Mouse (Mus musculus): ENCODE results near the gene Ndc1.
A peak's percentile ranks its signal among the peaks of the same experiment; 100 is the strongest.
"Not testable (repeated sequence)": the region's sequence is repeated elsewhere in the genome, so short reads cannot be mapped to it uniquely, and the experiment has no call there.

Ndc1 gene

DNA sequence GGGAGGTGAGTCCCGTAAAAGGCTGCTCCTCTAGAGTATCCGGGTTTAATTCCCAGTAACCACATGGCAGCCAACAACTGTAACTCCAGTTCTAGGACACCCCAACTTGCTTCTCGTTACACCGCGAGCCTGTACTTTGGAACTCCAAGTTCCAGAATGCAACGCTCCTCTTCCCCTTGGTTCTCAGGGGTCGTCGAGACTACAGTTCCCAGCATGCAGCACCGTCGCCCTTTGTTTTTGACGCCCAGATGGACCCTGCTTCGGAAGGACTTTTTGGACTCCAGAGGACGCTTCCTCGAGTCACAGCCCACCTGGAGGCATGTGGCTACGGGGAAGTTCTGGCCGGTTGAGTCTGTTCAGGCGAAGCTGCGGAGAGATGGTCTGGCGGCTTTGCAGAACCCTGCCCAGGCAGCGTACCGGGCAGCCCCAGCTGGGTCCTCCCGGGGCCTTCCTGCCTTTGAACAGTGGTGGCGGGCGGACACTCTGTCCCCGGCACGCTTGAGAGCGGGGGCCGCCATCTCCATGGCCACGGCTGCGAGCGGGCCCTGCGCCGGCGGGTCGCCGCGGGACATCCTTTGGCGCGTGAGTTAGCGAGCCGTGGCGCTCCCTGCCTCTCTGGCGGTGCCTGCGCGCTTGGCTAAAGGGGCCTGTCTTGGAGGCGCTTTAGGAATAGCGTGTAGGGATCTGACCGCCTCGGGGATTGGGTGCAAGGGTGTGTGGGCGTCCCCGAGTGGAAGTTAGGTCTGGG is at the start of gene Ndc1:
Ndc1 (plus strand) TSS at position 218 of the 748 bp plus-strand sequence.
- DNase-seq: peak; percentile 85

DNA sequence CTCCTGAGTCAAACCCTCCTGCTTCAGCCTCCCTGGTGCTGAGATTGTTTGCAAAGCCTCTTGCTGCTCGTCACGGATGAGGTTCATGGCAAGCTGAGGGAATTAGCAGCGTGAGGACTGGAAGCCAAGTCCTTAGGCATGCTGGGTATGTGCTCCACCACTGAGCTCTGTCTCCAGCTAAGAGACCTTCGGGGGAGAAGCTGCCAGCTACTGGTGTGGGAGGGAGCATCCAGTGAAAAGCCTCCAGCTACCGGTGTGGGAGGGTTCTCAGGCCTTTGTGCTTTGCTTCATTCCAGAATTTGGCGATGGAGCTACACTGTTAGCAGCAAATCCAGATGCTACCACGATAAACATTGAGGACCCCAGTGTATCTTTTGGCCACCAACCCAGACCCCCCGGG is 48.9 kb upstream of the Ndc1 start:
- no peak for DNase-seq

DNA sequence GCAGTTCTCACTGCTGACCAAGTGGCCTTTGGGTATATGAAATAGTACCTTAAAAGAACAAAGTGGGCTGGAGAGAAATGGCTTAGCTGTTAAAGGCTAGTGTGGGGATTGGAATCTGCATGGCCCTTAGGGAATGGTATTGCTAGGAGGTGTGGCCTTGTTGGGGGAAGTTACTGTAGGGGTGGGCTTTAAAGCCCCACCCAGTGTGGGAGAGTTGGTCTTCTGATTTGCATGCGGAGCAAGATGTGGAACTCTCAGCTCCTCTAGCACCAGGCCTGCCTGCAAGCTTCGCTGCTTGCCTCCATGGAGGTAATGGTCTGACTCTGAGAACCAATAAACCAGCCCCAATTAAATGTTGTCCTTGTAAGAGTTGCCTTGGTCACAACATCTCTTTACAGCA is 46.5 kb upstream of the Ndc1 start:
- DNase-seq: no peak

DNA sequence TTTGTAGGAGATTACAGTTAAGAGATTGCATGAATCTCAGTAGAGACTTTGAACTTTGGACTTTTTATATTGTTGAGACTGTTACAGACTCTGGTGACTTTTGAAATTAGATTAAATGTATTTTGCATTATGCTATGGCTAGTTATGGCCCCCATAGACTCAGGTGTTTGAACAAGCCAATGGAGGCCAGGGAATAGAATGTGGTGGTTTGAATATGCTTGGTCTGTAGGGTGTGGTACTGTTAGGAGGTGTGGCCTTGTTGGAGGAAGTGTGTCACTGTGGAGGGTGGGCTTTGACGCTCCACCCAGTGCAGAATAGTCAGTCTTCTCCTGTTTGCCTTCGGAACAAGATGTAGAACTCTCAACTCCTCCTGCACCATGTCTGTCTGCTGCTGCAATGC is 44.5 kb upstream of the Ndc1 start:
- no peak for DNase-seq

DNA sequence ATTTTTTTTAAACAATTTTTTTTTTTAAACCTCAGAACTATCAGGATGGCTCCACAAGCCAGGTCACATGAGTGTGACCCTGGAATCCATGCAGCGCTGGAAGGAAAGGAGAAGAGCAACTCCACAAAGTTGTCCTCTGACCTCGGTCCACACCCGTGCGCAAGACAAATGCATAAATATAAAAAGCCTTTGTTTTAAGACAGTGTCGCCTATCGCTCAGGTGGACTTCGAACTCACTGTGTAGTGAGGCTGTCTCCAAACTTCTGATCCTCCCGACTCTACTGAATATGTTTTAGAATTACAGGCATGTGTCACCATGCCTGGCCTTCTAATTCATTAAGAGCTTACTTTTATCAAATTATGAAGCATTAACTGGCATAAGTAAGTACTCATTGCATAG is 39.1 kb upstream of the Ndc1 start:
- DNase-seq: no peak

DNA sequence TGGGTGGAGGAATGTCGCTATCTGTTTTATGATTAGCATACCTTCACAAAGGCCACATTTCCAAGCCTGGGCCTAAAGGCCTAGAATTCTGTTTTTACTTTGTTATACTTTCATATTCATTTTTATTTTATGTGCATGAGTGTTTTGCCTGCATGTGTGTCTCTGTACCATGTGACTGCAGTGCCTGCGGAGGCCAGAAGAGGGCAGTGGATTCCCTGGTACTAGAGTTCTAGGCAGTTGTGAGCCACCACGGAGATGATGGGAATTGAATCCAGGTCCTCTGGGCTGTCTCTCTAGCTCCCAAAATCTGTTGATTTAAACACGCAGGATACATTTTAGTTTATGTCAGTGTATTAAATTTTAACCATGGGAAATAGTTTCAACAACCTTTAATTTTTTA is 34.1 kb upstream of the Ndc1 start:
- DNase-seq: peak; percentile 26

DNA sequence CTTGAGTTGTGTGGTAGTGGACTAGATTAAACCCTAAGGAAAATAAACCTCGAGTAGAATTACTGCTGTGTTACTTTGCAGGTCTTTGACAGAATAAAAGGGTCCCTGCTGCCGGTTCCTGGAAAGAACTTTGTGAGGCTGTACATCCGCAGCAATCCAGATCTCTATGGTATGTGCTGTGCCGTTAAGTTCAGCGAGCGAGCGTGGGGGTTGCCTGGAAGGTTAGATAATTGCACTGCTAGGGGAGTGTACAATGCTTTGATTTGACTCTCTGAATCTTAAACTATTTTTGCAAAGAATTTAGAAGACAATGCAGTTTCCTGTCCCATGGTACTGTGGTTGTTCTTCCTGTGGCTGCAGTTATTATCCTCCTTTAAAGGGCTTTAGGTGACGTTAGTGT is 31.2 kb upstream of the Ndc1 start:
- no peak for DNase-seq

DNA sequence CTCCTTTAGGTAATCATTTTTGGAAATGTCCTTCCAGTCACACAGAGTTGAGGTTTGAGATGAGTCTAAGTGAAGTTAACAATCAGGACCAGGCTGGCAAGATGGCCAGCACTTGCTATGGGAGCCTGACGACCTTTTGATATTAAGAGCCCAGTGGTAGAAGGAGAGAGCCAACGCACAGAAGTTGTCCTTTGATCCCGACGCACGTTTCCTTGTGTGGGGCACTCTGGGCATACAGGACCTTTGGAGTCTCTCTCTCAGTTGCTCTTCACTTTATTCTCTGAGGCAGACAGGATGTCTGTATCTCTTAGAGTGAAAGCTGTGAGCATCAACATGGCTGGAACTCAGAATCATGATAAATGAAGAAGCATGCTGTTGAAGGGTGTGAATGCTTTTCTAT is 30.1 kb upstream of the Ndc1 start:
- DNase-seq: no peak

DNA sequence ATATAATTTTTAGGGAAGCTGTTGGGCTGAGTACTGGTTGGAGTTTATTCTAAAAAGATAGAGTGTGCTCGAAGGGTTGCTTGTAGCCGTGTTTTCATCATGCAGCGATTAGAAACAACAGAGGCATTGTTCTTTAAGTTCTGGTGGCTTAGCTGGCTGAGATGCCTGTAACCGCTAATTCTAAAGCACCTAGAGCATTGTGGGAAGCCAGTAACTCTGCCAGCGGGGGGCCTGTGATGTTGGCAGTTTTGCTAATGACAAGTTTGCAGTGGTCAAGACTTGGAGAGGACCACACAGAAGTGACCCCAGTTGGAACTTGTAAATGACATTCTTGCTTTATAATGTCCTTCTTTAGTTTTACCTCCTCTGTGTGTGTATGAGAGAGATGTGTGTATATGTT is 26.2 kb upstream of the Ndc1 start:
- no peak for DNase-seq

DNA sequence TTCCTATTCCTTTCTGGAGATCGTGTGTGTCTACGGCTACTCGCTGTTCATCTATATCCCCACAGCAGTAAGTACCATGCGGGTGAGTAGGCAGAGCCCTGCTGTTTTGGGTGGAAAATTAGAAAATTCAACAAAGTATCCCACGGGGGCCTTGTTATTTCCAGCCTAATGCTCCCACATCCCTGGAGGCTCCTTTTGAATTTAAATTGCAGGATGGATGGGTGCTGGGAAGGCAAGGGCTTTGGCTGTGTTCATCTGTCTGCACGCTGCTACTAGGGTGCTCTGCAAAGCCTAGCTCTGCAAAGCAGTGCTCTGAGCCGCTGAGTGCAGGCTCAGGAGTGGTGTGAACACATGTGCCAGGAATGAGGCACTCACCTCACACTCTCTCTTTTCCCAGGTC is 23.0 kb upstream of the Ndc1 start:
- no peak for DNase-seq

DNA sequence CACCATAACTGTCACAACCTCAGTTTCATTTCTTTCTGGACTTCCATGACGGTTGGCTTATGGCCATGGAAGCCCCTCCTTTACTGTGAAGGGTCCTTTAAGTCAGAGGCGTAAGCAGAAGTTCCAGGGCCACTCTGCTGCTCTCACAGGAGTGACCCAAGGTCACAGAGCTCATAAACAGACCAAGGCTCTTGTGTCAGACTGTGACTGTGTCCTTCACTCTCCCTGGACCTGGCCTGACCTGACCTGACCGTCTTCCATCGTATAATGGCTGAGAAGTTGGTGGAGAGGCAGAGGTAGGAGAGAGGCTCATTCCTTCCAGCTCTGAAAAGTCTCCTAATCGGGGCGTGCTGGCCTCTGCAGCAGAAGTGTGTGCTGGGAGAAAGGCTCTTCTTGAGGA is 20.4 kb upstream of the Ndc1 start:
- DNase-seq: no peak

DNA sequence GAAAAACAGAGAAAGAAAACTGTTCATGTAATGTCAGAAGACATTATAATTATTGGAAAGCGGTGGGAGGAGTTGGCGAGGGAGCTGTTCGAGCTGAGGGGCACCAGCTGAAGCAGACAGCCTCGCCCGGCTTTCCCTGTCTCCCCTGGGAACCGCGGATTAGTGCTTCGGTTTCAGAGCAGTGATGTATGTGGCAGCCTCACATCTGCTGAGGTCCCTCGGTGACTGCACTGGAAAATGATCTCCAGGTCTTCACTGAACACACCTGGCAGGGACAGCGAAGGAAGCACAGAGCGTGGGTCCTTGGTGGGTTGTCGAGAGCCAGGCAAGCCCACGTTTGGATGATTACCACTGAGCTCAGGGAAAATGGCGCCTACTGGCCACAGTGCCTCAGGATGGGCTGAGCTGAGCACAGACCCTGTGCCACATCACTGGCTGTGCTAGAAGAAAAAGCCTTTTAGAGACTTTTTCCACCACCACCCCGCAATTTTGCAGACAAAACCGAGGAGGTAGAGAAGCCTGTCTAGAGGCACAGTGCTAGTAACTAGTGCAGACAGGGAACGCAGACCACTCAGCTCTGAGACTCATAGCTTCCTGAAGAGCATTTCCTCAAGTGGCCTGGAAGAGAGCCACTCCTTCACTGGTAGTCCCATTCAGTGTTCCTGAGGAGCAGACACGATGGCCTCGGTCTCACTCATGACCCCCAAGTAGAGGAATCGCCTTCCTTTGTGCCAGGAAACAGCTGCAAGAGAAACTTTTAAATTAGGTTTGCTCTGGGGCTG is 18.9 kb upstream of the Ndc1 start:
- no peak for DNase-seq

DNA sequence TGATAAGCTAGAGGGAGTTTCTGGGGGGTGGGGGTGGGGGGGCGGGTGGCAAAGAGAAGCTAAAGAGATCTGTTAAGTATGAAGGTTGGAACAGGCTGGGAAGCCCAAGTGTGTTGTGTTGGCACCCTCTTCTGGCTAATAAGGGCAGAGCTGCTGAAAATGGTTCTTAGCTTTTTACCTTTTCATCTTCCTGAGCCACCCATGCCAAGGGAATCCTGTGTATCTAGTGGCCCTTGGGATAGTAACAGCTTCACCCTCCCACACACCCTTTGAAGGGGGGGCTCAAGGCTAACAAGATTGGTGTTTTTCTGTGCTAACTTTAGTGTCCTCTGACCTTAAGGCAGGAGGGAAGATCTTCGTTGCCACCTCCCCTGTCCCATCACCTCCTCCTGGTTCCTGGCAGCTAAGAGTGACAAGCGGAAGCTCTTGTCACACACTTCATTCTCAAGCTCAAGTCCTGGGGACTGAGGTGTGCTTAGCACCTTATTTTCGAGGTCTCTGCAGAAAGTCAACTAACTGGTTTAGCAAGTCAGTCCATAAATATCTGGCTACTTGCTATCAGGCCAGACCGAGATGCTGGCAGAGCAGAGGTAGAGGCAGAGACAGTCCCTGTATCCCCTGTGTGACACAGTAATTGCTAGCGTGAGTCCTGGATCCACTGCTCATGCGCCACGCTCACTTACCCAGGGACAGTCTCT is 18.1 kb upstream of the Ndc1 start:
- DNase-seq: peak; percentile 20

DNA sequence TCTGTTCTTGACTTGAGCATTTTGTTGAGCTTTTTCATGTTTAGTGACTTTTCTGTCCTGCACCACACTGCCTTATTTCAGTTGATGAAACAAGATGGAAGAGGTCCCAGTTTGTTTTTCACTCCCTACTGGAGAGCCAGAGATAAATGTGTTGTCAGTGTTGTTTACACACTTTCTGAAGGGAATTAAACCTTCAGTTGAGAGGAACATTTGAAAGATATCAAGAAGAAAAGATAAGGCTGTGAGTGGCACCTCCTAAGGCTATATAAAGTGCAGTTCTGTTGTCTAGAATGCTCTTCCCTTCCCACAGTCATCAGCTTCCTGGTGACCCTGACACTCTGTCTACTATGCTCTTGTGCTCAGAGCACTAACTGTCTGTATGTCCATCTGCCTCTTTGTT is 16.2 kb upstream of the Ndc1 start:
- no peak for DNase-seq

DNA sequence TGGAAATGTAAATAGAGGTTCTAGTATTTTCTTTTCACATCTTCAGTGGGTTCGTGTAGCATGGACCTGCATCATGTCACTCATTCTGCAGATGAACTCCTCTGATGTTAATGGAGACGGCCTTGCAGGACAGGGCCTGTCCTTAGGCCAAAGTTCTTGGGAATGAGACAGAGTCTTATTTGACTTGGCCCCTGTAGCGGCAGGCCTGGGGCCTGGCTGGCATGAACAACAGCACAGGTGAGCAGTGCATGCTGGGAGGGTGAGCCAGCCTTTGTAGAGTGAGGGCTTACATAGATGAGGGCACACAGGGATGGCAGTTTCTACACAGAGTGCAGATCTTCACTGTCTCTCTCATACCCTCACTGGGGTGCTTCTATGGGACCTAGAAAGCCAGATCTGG is 14.0 kb upstream of the Ndc1 start:
- DNase-seq: no peak

DNA sequence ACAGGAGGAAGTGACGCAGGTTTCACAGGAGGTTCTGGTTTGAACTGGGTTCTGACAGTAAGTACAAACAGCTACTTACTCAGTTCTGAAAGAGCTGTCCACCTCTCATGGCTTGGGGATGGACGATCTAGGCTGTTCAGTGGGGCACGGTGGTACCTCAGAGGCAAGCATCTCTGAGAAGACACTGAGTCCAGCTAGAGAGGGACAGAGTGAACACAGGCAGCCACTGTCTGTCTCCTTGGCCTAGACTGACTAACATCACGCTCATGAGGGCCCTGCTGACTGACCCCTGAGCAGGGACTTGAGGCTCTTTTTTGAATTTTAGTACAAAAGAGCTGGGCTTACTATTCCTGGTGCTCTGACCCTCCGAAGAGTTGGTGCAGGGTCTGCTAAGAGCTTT is 13.5 kb upstream of the Ndc1 start:
- DNase-seq: no peak

DNA sequence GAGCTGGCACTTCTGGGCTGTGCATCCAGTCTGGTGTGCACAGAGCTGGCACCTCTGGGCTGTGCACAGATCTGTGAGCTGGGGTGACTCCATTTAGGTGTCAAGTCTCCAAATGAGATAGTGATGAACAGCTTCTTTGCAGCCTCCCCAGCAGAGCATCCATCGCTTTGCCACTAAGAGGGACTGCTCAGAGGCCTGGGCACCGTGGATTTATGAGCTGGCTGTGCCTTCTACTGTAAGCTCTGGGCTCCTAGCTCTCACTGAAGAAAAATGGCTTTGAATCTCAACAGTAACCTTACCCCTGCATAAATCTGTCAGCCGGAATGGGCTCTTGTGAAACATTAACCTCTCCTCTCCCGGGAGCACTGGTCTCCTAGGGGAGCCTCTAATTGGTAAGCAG is 13.0 kb upstream of the Ndc1 start:
- DNase-seq: no peak

DNA sequence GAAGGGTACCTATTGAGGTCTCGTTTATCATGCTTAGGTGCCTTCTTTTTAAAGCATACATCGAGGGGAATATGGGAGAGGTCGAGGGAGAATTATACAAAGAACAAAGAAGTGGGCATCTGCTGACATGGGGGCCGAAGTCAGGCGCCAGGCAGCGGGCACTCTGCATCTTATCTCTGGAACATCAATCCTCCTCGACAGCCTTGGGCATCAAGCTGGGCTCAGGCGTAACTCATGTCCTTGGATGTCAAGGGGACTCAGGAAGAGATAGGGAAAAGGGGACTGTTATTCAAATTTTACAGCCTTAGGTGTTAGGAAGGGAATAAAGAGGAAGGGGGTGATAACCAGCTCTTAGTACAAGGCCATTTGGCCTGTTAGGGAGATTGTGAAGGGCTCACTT is 10.4 kb upstream of the Ndc1 start:
- DNase-seq: not testable (repeated sequence)

DNA sequence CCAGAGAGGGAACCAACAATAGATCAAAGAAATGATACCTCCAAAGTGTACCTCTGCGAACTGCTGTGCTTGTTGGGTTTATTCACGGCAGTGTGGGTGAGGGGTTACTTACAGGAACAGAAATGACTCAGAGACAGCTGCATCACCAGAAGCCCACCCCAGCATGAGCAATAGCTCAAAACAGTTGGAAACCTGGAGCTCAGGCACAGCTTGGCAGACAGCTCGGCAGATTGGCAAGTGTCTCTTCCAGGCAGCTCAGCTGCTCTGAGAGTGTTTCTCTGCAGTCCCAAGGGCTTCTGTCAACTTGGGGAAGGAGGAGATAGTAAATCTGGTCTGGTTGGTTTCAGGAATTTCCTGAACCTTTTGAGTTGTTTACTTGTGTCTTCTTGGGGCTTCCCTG is 9.1 kb upstream of the Ndc1 start:
- no peak for DNase-seq

DNA sequence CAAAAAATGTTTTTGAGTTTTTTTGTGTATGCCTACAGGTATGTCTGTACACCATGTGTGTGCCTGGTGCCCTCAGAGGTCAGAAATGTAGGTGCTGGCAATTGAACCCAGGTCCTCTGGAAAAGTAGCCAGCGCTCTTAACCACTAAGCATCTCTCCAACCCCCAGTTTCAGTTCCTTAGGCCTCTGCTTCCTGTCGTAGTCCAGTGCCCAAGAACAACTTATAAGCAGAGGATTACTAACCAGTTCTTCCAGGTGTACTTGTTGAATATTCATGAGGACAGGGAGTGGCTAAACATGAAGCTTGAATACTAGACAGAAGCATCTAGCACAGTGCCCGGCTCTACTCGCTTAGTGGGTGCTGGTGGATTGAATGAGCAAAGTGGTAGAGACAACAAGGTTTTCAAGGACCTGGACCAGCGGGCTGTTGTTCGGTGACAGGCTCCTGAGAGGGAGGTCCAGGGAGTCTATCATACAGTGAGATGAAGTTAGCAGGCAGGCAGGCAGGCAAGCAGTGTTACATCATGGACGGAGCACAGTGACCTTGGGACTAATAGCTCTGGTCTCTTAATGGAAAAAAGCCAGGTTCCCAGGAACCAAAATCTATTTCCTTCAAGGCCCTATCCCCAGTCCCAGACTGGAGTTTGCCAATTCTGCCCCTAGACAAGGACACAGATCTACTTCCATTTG is 7.0 kb upstream of the Ndc1 start:
- no peak for DNase-seq

DNA sequence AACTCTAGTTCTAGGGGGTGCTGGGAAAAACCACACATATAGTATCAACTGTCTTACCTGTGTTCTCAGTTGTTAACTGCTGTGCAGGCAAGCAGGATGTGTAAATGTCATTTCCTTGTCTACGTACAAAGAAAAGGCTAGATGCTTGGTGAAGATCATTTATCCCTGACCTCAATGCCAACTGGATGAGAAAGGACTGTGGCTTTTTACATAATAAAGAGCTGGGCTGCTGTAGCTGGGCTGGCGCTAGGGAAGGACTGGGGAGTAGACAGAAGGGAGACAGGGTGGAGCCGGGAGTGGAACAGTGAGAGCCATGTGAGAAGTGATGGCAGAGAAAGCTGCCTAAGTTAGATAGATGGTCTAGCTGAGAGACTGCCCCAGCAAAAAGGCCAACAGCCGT is 4.8 kb upstream of the Ndc1 start:
- DNase-seq: no peak

DNA sequence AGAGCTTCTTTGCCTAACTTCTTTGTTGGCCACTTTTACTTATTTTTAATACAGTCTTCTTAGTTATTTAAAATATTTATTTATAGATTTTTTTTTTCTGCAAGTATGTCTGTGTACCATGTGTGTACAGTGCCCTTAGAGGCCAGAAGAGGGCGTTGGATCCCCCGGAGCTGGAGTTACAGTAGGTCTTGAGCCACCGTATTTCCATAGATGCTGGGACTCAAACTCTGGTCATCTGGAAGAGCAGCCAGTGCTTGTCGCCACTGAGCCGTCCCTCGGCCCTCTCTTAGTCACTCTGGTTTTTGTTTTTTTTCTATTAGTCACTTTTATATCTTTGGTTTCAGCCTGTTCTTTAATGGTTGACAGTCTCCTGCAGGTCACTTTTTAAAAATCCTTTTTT is 4.0 kb upstream of the Ndc1 start:
- DNase-seq: no peak

DNA sequence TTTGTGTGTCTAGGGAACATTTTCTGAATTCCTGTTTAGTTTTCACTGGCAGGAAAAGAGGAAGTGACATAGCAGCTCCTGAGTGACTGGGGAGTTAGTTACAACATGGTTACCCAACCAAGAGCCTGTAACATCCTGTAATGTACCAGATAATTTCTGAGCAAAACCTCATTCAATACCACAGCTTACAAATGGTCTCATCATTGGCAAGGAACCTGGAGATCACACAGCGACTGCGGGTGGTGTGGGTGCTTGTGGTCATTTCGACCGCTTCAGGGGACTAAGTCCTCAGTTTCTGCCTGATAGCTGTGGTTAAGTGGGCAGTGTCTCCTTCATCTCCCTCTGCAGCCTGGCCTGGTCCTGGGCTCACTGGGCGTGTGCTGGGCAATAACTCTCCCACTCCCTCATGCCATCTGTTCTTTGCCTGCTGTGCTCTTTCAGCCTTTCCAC is 3.4 kb upstream of the Ndc1 start:
- no peak for DNase-seq

Data from liver (tissue).